ENCODE assay signal across 9 mouse cellular contexts in genomic region chr7:80149356-80149755, GRCm38 (mm10). TPM values are rescaled to one million over a fixed set of nuclear protein-coding genes. Genes with fewer than 3 reads are reported as not detected.
A peak's percentile ranks its signal among the peaks of the same experiment; 100 is the strongest.
DNase-seq lines count a peak whose midpoint lies in the region; ATAC-seq lines count a peak whose summit lies in the region.
"Had no signal": no experiment of that assay in that cellular context is flagged by ENCODE, and none has a peak within 500 bp of the region (broad histone marks: within the 10 kb centered on the region; RNA-seq: fewer than 3 reads in every experiment).

No protein-coding gene starts in this region.

- WGBS in hindbrain, embryonic 13.5 days: 52% methylated on average over 9 of the region's 9 CpGs
- WGBS in hindbrain, embryonic 12.5 days: 56% methylated on average over 9 of the region's 9 CpGs
- 47% methylated on average over 9 of the region's 9 CpGs for WGBS in hindbrain, embryonic 14.5 days
- 48% methylated on average over 9 of the region's 9 CpGs for WGBS in midbrain, embryonic 14.5 days

- peaks cover 10% of the 10 kb centered on the region for H3K4me1 ChIP-seq in hindbrain, embryonic 13.5 days (replicated peaks)
- no peaks in the 10 kb centered on the region for H3K4me1 ChIP-seq in hindbrain, embryonic 12.5 days
- H3K4me1 ChIP-seq in hindbrain, embryonic 14.5 days (replicated peaks; ENCODE audit: control insufficient read depth, insufficient read depth, low read length): no peaks in the 10 kb centered on the region
- 0 out of 2 replicates have a peak, but pooled peaks cover 2% of the 10 kb centered on the region for H3K4me1 ChIP-seq in midbrain, embryonic 14.5 days (ENCODE audit: control insufficient read depth, insufficient read depth, low read length)

- no peak for ATAC-seq in hindbrain, embryonic 13.5 days (ENCODE audit: low FRiP score)
- ATAC-seq in hindbrain, embryonic 12.5 days (ENCODE audit: low FRiP score): no peak
- ATAC-seq in hindbrain, embryonic 14.5 days (ENCODE audit: low FRiP score): peak; percentile 59; the same call in 1 of the 2 replicates
- ATAC-seq in midbrain, embryonic 14.5 days (ENCODE audit: low FRiP score, low TSS enrichment): no peak

- no peaks in the 10 kb centered on the region for H3K9me3 ChIP-seq in hindbrain, embryonic 13.5 days
- no peaks in the 10 kb centered on the region for H3K9me3 ChIP-seq in hindbrain, embryonic 12.5 days (replicated peaks)
- no peaks in the 10 kb centered on the region for H3K9me3 ChIP-seq in hindbrain, embryonic 14.5 days (ENCODE audit: control insufficient read depth, low read length)
- no peaks in the 10 kb centered on the region for H3K9me3 ChIP-seq in midbrain, embryonic 14.5 days (ENCODE audit: control insufficient read depth, low read length)

- H3K4me2 ChIP-seq in hindbrain, embryonic 13.5 days: no peak overlapping the region
- H3K4me2 ChIP-seq in hindbrain, embryonic 12.5 days (replicated peaks): no peak overlapping the region
- no peak overlapping the region for H3K4me2 ChIP-seq in hindbrain, embryonic 14.5 days (replicated peaks)
- H3K4me2 ChIP-seq in midbrain, embryonic 14.5 days (ENCODE audit: low read length): 0 out of 2 replicates have a peak overlapping the region, but pooled peaks have one; percentile 4

- no peaks in the 10 kb centered on the region for H3K36me3 ChIP-seq in hindbrain, embryonic 13.5 days
- H3K36me3 ChIP-seq in hindbrain, embryonic 12.5 days: no peaks in the 10 kb centered on the region
- H3K36me3 ChIP-seq in hindbrain, embryonic 14.5 days (replicated peaks; ENCODE audit: control insufficient read depth, insufficient read depth): no peaks in the 10 kb centered on the region
- H3K36me3 ChIP-seq in midbrain, embryonic 14.5 days (ENCODE audit: control insufficient read depth, insufficient read depth, low read length): no peaks in the 10 kb centered on the region

- peak overlapping the region; percentile 44 for H3K27ac ChIP-seq in hindbrain, embryonic 13.5 days
- no peak overlapping the region for H3K27ac ChIP-seq in hindbrain, embryonic 12.5 days
- H3K27ac ChIP-seq in hindbrain, embryonic 14.5 days: peak overlapping the region; percentile 6
- no peak overlapping the region for H3K27ac ChIP-seq in midbrain, embryonic 14.5 days (replicated peaks; ENCODE audit: low read depth, low read length)

- H3K9ac ChIP-seq in hindbrain, embryonic 13.5 days: no peak overlapping the region
- no peak overlapping the region for H3K9ac ChIP-seq in hindbrain, embryonic 12.5 days
- no peak overlapping the region for H3K9ac ChIP-seq in hindbrain, embryonic 14.5 days
- no peak overlapping the region for H3K9ac ChIP-seq in midbrain, embryonic 14.5 days (replicated peaks; ENCODE audit: low read length)

- no peaks in the 10 kb centered on the region for H3K27me3 ChIP-seq in hindbrain, embryonic 13.5 days
- no peaks in the 10 kb centered on the region for H3K27me3 ChIP-seq in hindbrain, embryonic 12.5 days
- no peaks in the 10 kb centered on the region for H3K27me3 ChIP-seq in hindbrain, embryonic 14.5 days (ENCODE audit: control insufficient read depth, insufficient read depth, low read length)
- no peaks in the 10 kb centered on the region for H3K27me3 ChIP-seq in midbrain, embryonic 14.5 days (ENCODE audit: control insufficient read depth, insufficient read depth, low read length)

- peak; percentile 59 for DNase-seq in brain, adult 2 months (ENCODE audit: low read depth, low spot score)
- DNase-seq in hindbrain, embryonic 14.5 days (ENCODE audit: low spot score): no peak
- DNase-seq in midbrain, embryonic 14.5 days: peak; percentile 62
- no peak for DNase-seq in thymus, postnatal 0 days (ENCODE audit: low spot score)
- DNase-seq in spleen, postnatal 4 days (ENCODE audit: low spot score in 2 of 2): no peak
- no peak for DNase-seq in gastrocnemius, postnatal 25 days
- DNase-seq: kidney, adult 8-10 months had no signal

- no peak overlapping the region for H3K4me3 ChIP-seq in hindbrain, embryonic 13.5 days
- H3K4me3 ChIP-seq in hindbrain, embryonic 12.5 days: no peak overlapping the region
- no peak overlapping the region for H3K4me3 ChIP-seq in hindbrain, embryonic 14.5 days (replicated peaks; ENCODE audit: low read length)
- H3K4me3 ChIP-seq in midbrain, embryonic 14.5 days (replicated peaks; ENCODE audit: low read depth, low read length): no peak overlapping the region

RNA-seq across cellular contexts. Expression of gene Idh2, which starts 34.2 kb away (rescaled TPM):
- 237 and 256 TPM in 2 replicates for polyA plus RNA-seq in hindbrain, embryonic 13.5 days (2015; fragmentation: Nextera tagmentation; extraction: Ambion mirVana)
- polyA plus RNA-seq in hindbrain, embryonic 12.5 days (2016; fragmentation: Nextera tagmentation; extraction: Ambion mirVana): 322 and 326 TPM in 2 replicates
- 198 and 205 TPM in 2 replicates for polyA plus RNA-seq in hindbrain, embryonic 14.5 days (2014; fragmentation: Nextera tagmentation; extraction: Ambion mirVana)
- polyA plus RNA-seq in midbrain, embryonic 14.5 days (2014; fragmentation: Nextera tagmentation; extraction: Ambion mirVana): 203 and 232 TPM in 2 replicates
- 322 and 332 TPM in 2 replicates for polyA plus RNA-seq in thymus, postnatal 0 days (2015; fragmentation: Nextera tagmentation; extraction: Ambion mirVana)
- total RNA-seq in gastrocnemius, postnatal 25 days (2021): 100 to 1,000 TPM; 102 to 256 TPM

RNA-seq across cellular contexts. Expression of gene Sema4b, which starts 37.3 kb away (rescaled TPM):
- polyA plus RNA-seq in hindbrain, embryonic 13.5 days (2015; fragmentation: Nextera tagmentation; extraction: Ambion mirVana): 23.9 and 26.5 TPM in 2 replicates
- polyA plus RNA-seq in hindbrain, embryonic 12.5 days (2016; fragmentation: Nextera tagmentation; extraction: Ambion mirVana): 20.9 and 21.1 TPM in 2 replicates
- polyA plus RNA-seq in hindbrain, embryonic 14.5 days (2014; fragmentation: Nextera tagmentation; extraction: Ambion mirVana): 17.4 and 19.7 TPM in 2 replicates
- polyA plus RNA-seq in midbrain, embryonic 14.5 days (2014; fragmentation: Nextera tagmentation; extraction: Ambion mirVana): 19.8 and 21.9 TPM in 2 replicates
- 16.8 and 20.9 TPM in 2 replicates for polyA plus RNA-seq in thymus, postnatal 0 days (2015; fragmentation: Nextera tagmentation; extraction: Ambion mirVana)
- 1 to 10 TPM; 1.6 to 2.5 TPM for total RNA-seq in gastrocnemius, postnatal 25 days (2021)

Comparison
In these comparisons a context has a peak if more than half of its experiments do, and no peak if none do; other contexts are left out.
1. H3K27ac ChIP-seq: peak in hindbrain, embryonic 13.5 days (single experiment) and hindbrain, embryonic 14.5 days (single experiment); none in hindbrain, embryonic 12.5 days (single experiment) and midbrain, embryonic 14.5 days (single experiment).
2. DNase-seq: peak in brain, adult 2 months (single experiment) and midbrain, embryonic 14.5 days (single experiment); none in hindbrain, embryonic 14.5 days (single experiment), thymus, postnatal 0 days (single experiment), spleen, postnatal 4 days (0 of 2) and gastrocnemius, postnatal 25 days (single experiment).